Comparison of ENCODE assay signal across 8 mouse cellular contexts in the genomic region with DNA sequence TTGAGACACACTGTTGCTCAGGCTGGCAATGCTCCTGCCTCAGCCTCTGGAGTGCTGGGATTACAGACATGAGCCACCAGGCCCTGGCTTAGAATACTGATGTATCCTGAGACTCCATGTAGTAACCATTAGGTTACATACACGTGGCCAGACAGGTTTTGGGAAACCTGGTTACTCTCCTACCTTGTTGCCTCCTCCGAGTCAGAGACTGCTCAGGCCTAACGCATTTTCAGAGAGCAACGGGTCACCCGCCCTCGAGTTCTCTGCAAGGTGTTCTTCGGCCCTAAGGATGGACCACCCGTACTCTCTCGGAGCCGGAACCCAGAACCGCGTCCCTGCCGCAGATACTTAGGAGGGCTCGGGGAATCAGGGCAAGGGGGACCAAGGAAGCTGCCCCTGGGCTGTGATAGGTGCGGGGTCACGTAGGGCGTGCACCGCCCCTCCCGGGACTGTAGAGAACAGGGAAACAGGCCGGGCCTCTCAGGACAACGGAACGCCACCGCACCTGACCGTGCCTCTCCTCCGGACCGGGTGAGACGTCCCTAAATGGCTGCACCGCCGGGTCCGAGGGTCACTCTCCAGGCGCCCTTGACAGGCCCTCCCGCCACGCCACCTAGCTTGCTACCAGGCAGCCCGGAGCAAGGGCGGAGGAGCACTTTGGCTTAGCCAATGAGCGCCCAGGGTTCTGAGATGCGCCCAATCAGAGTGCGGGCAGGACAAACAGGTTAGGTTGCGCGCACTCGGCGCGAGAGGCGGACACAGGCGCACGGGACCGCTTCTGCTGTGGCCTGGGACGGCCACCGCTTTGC. TPM values are rescaled to one million over a fixed set of nuclear protein-coding genes. Genes with fewer than 3 reads are reported as not detected.
A peak's percentile ranks its signal among the peaks of the same experiment; 100 is the strongest.
DNase-seq lines count a peak whose midpoint lies in the region; ATAC-seq and TF ChIP-seq lines count a peak whose summit lies in the region.

A gene (plus strand): TSS at position 728 of the 809 bp plus-strand sequence.

- peak within 1 kb of the TSS; percentile 92 for H3K9ac ChIP-seq in heart, embryonic 12.5 days
- H3K9ac ChIP-seq in kidney, postnatal 0 days (ENCODE audit: low read depth, low read length): peak within 1 kb of the TSS; percentile 89
- H3K9ac ChIP-seq in liver, embryonic 11.5 days (ENCODE audit: low read depth, low read length): peak within 1 kb of the TSS; percentile 96
- H3K9ac ChIP-seq in stomach, embryonic 14.5 days (replicated peaks; ENCODE audit: low read depth, low read length): peak within 1 kb of the TSS; percentile 80

- no peaks in the 10 kb centered on the region for H3K9me3 ChIP-seq in heart, embryonic 12.5 days (replicated peaks)
- no peaks in the 10 kb centered on the region for H3K9me3 ChIP-seq in kidney, postnatal 0 days (replicated peaks; ENCODE audit: low read length)
- H3K9me3 ChIP-seq in liver, embryonic 11.5 days (ENCODE audit: control insufficient read depth, low read length): no peaks in the 10 kb centered on the region
- H3K9me3 ChIP-seq in stomach, embryonic 14.5 days (ENCODE audit: control insufficient read depth, low read depth, low read length): no peaks in the 10 kb centered on the region

- peak within 1 kb of the TSS; percentile 97 for H3K27ac ChIP-seq in heart, embryonic 12.5 days (ENCODE audit: poor library complexity, severe bottlenecking)
- H3K27ac ChIP-seq in kidney, postnatal 0 days: peak within 1 kb of the TSS; percentile 99
- peak within 1 kb of the TSS; percentile 96 for H3K27ac ChIP-seq in liver, embryonic 11.5 days (ENCODE audit: low read depth, low read length)
- H3K27ac ChIP-seq in stomach, embryonic 14.5 days (ENCODE audit: low read length): peak within 1 kb of the TSS; percentile 94

- TF ChIP-seq CTCF in kidney, postnatal 0 days (IDR thresholded peaks at IDR 0.05; ENCODE audit: low read depth): peak; percentile 60

- peak; percentile 96 for ATAC-seq in erythroid progenitor cell, adult 5-6 weeks (replicated peaks; ENCODE audit: low FRiP score, poor library complexity, severe bottlenecking)
- peak; percentile 99 for ATAC-seq in heart, embryonic 12.5 days (ENCODE audit: insufficient number of reproducible peaks, low FRiP score)
- ATAC-seq in kidney, postnatal 0 days (replicated peaks; ENCODE audit: low FRiP score, low read depth): peak; percentile 99
- ATAC-seq in liver, embryonic 11.5 days (replicated peaks; ENCODE audit: low FRiP score): peak; percentile 98
- ATAC-seq in stomach, embryonic 14.5 days (ENCODE audit: insufficient number of reproducible peaks, insufficient read depth, low FRiP score, low read depth): peak; percentile 97

- H3K36me3 ChIP-seq in heart, embryonic 12.5 days: no peaks in the 10 kb centered on the region
- H3K36me3 ChIP-seq in kidney, postnatal 0 days (ENCODE audit: insufficient read depth, low read length): no peaks in the 10 kb centered on the region
- no peaks in the 10 kb centered on the region for H3K36me3 ChIP-seq in liver, embryonic 11.5 days (ENCODE audit: control insufficient read depth, insufficient read depth, low read length)
- H3K36me3 ChIP-seq in stomach, embryonic 14.5 days (ENCODE audit: control insufficient read depth, insufficient read depth, low read length): no peaks in the 10 kb centered on the region

- H3K4me3 ChIP-seq in heart, embryonic 12.5 days: peak within 1 kb of the TSS; percentile 79
- H3K4me3 ChIP-seq in kidney, postnatal 0 days (replicated peaks; ENCODE audit: low read depth, low read length): peak within 1 kb of the TSS; percentile 91
- H3K4me3 ChIP-seq in liver, embryonic 11.5 days (ENCODE audit: low read depth, low read length): peak within 1 kb of the TSS; percentile 96
- H3K4me3 ChIP-seq in stomach, embryonic 14.5 days (ENCODE audit: low read depth, low read length): peak within 1 kb of the TSS; percentile 98

- WGBS in heart, embryonic 12.5 days: under 1% methylated on average over 49 of the region's 49 CpGs
- under 1% methylated on average over 49 of the region's 49 CpGs for WGBS in kidney, postnatal 0 days
- 1% methylated on average over 48 of the region's 49 CpGs for WGBS in liver, embryonic 11.5 days
- WGBS in stomach, embryonic 14.5 days: under 1% methylated on average over 49 of the region's 49 CpGs

- H3K4me1 ChIP-seq in heart, embryonic 12.5 days (replicated peaks): peaks cover 14% of the 10 kb centered on the region
- no peaks in the 10 kb centered on the region; the same call in 1 of the 2 replicates for H3K4me1 ChIP-seq in kidney, postnatal 0 days (replicated peaks; ENCODE audit: insufficient read depth, low read length)
- H3K4me1 ChIP-seq in liver, embryonic 11.5 days (replicated peaks; ENCODE audit: control insufficient read depth, insufficient read depth, low read length): peaks cover 7% of the 10 kb centered on the region
- peaks cover 6% of the 10 kb centered on the region for H3K4me1 ChIP-seq in stomach, embryonic 14.5 days (ENCODE audit: control insufficient read depth, insufficient read depth, low read length)

- peak; percentile 99 for DNase-seq in CD4-positive helper T cell, adult 2 months (ENCODE audit: low read depth, low spot score)
- peak; percentile 93 for DNase-seq in brain, embryonic 18.5 days (ENCODE audit: low read depth, low spot score)
- peak; percentile 99 for DNase-seq in kidney, postnatal 0 days (ENCODE audit: low spot score)
- DNase-seq in liver, embryonic 11.5 days (ENCODE audit: low spot score): peak; percentile 94
- peak; percentile 97 for DNase-seq in naive thymus-derived CD4-positive, alpha-beta T cell, adult 2 months (ENCODE audit: low read depth)

- no peaks in the 10 kb centered on the region for H3K27me3 ChIP-seq in heart, embryonic 12.5 days (replicated peaks)
- no peaks in the 10 kb centered on the region for H3K27me3 ChIP-seq in kidney, postnatal 0 days (ENCODE audit: insufficient read depth, low read length)
- no peaks in the 10 kb centered on the region for H3K27me3 ChIP-seq in liver, embryonic 11.5 days (replicated peaks; ENCODE audit: control insufficient read depth, insufficient read depth, low read length)
- H3K27me3 ChIP-seq in stomach, embryonic 14.5 days (ENCODE audit: control insufficient read depth, insufficient read depth, low read length): no peaks in the 10 kb centered on the region

- H3K4me2 ChIP-seq in heart, embryonic 12.5 days: peak within 1 kb of the TSS; percentile 88
- peak within 1 kb of the TSS; percentile 88 for H3K4me2 ChIP-seq in kidney, postnatal 0 days (ENCODE audit: low read length)
- H3K4me2 ChIP-seq in liver, embryonic 11.5 days: peak within 1 kb of the TSS; percentile 91
- H3K4me2 ChIP-seq in stomach, embryonic 14.5 days (replicated peaks; ENCODE audit: low read depth, low read length): peak within 1 kb of the TSS; percentile 83

RNA-seq across cellular contexts. Expression of the gene that starts here (rescaled TPM):
- 47.2 and 59.5 TPM in 2 replicates for total RNA-seq in erythroid progenitor cell, adult 5-6 weeks (2015; ENCODE audit: low replicate concordance)
- 46.2 and 65.4 TPM in 2 replicates for total RNA-seq in erythroid progenitor cell, adult 5-6 weeks (2017; ENCODE audit: low replicate concordance)
- 135 and 136 TPM in 2 replicates for polyA plus RNA-seq in heart, embryonic 12.5 days (2016; fragmentation: Nextera tagmentation; extraction: Ambion mirVana)
- polyA plus RNA-seq in kidney, postnatal 0 days (2015; fragmentation: Nextera tagmentation; extraction: Ambion mirVana): 83.4 and 86.5 TPM in 2 replicates
- 88.9 and 99.6 TPM in 2 replicates for polyA plus RNA-seq in liver, embryonic 11.5 days (2014; fragmentation: Nextera tagmentation; extraction: Ambion mirVana)
- polyA plus RNA-seq in stomach, embryonic 14.5 days (2014; fragmentation: Nextera tagmentation; extraction: Ambion mirVana): 72.7 and 77.0 TPM in 2 replicates

Comparison
In these comparisons a context has a peak if more than half of its experiments do, and no peak if none do; other contexts are left out.
1. Peak in every context shown above with its lines: DNase-seq, ATAC-seq, H3K4me3 ChIP-seq and H3K27ac ChIP-seq.